Mouse (Mus musculus) gastrocnemius, postnatal 36 days (tissue): Measurements from ENCODE around the gene Nrp2. TPM values are rescaled to one million over a fixed set of nuclear protein-coding genes. Genes with fewer than 3 reads are reported as not detected.

Experiments
- DNase-seq, 2 experiments: peaks; one replicate each; pipeline ENCODE4 v3.0.0; 2022
- intact Hi-C: fragments of 180-260 bp; cut with DNase I; formaldehyde crosslinking; loops from one replicate; pipeline ENCODE4 v1.15.1; 2025
- total RNA-seq, 2 experiments: library from RNA; stranded (reverse); gene quantifications; 2 replicates each; pipeline ENCODE4 v1.2.3; 2021

Gene Nrp2
- total RNA-seq, 2 experiments from 2014 or later, result 3.8 to 4.2 TPM

DNA sequence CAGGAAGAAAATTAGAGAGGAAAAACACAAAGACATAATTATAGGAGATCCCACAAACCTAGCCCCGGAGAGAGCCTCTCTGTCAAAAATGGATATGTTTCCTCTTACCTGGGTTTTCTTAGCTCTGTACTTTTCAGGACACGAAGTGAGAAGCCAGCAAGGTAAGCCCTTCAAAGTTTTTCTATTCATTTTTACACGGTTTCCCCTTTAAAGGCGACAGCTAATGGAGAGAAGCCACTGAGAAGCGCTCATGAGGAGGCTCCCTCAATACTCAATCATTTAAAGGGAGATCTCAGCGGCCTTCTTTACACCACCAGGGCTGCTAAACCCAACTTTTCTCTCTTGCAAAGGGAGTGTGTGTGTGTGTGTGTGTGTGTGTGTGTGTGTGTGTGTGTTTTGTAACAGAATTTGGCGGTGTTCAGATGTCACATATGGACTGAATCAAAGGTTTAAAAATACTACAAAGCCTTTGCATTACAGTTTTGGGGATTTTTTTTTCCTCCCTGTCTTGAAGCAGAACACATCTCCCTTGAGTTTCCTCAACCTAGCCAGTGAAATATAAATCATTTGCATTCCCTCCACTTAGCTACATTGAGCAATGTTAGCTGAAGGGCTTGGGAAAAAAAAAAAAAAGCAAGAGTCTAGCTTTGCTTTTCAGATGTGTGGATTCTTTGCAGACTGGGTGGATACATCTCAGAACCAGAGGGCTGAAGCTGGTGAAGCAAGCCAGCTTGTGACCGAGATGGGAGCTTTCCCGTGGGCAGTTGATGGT is 1.2 kb downstream of the Nrp2 start:
- DNase-seq, result no peak
- intact Hi-C loops, result loop anchor here (5.0 to 10.0 kb wide), 2 partner anchors 780 to 1327 kb away; no protein-coding TSS in a partner anchor

DNA sequence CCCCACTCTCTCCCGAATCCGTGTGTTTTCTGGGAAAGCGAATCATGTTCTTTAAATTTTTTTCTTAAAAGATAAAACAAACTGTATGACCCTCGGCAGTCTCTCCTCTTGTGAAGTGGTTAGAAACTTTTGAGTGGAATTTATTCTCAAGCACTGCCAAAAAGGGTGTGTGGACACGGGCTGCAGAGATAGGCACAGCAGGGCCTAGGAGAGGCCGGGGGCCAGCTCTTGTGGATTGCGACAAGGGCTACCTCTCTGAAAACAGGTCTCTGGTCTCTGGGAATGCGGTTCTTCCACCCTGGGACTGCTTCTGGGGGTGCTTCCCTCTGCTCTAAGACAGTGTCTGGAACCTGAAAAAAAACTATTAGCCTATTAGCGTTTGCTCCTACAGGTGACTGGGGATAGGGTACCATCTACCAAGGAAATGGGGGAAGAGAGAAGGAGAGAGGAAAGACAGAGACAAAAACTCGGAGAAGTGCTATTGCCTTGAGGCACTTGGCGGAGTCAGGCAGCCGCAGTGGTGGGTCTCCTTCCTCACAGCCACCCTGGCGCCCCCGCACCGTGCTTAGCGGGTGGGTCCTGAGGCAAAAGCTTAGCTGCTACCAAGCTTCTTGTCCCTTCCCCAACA is 1.9 kb downstream of the Nrp2 start:
- intact Hi-C loops, result loop anchor here (5.0 to 10.0 kb wide), 3 partner anchors 780 to 1523 kb away; no protein-coding TSS in a partner anchor
- DNase-seq, result no peak

DNA sequence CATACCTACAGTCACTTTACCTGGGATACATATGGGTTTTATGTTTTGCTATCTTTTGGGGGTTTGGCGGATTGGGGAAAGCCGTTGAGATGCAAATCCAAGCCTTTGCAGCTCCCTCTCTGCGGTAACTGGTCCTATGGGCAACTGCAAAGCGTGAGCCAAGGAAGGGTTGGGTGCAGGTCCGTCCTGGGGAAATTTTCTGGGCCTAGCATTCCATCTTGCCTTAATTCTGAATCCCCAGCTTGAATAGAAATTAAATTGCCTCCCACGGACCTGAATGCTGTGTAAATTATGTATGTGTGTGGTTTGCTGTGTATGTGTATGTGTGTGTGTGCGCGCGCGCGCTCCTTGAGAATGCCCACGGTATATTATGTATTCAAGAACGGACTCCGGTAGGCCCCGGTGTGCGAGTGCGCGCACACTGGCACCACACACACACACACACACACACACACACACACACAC is 2.5 kb downstream of the Nrp2 start:
- intact Hi-C loops, result loop anchor here (5.0 to 10.0 kb wide), 2 partner anchors 781 to 1523 kb away; no protein-coding TSS in a partner anchor
- DNase-seq, result no peak

GRCm38 (mm10) chr1:62706085-62707021 is 3.3 kb downstream of the Nrp2 start:
- DNase-seq, result peak; percentile 46 to 54
- intact Hi-C loops, result loop anchor here (5.0 to 10.0 kb wide), 2 partner anchors 782 to 1524 kb away; no protein-coding TSS in a partner anchor

DNA sequence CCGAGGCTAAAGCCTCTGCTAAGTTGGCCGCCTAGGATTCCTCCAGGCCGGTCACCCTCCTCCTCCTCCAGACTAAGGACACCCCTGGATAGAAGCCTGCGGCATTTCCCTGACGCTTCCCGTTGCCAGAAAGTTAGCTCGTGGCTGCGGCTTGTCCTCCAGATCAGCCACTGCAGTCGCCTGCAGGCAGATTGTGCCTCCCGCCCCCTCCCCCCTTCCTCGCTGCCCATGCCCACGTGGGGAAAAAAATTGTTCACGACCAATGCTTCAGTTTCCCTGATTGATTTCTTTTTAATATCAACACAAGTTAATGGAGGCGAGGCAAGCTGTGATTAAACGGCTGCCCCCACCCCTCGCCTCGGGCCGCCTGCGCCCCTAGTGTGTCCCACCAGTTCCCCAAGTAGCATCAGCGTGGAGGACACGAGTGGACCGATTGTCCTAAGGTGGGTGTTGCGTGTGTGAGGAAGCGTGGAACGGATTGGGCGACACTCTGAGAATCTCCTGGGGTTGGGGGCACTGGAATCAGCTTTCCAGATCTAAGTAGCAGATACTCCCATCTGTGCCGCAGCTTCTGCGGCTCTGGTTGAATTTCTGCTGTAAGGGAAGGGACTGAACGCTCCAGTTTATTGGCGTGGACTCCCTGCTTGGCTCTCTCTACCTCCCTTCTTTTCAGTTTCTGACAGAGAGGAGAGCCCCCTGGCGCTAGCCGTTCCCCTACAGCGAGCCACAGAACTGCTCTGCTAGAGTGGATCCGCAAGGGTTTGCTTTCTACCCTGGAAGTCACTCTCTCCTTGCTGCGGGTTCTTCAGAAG is 4.2 kb downstream of the Nrp2 start:
- intact Hi-C loops, result loop anchor here (5.0 to 10.0 kb wide), 2 partner anchors 783 to 1525 kb away; no protein-coding TSS in a partner anchor
- peak in 1 of 2 experiments; percentile 43 for DNase-seq

DNA sequence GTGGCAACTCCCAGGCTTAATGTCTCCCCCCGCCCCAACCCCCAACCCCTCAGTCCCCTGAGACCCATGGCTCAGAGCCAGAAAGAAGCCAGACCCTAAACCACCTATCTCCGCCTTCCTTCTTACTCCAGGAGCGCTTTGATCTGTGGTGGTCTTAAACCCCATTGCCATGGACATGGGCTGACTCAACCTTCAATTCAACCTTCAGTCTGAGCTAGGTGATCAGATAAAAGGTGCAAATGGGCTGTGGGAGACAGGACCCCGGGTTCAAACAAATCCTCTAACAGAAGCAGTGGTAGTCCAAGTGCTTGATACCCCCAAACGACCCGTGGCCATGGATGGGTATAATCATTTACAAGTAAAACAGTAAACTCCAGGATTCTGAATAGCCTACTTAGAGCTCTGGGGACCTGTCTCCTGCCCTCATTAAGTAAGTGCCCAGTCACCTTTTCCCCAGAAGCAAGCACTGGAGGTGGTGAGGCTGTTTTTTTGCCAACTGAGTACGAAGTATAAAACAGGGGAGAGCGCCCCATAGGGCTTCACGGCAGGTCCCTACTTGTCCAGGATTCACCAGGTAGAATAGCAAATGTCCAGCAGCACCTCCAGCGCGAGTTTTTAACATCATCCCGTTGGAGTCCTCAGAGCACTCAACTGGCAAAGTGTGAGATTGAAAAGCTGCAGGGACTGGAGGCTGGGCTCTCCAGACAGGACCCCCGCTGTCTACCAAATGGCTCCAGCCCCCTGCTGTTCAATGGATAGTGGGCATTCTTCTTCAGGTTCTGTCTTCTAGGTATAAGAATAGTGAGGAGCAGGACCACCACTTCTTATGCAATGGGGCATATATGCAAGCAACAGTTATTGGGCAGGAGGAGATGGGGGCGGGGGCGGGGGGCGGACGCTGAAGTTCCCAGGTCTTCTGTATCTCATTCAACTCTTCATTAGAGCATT is 5.1 kb downstream of the Nrp2 start:
- intact Hi-C loops, result loop anchor here (5.0 to 10.0 kb wide), 2 partner anchors 783 to 1526 kb away; no protein-coding TSS in a partner anchor
- no peak for DNase-seq

DNA sequence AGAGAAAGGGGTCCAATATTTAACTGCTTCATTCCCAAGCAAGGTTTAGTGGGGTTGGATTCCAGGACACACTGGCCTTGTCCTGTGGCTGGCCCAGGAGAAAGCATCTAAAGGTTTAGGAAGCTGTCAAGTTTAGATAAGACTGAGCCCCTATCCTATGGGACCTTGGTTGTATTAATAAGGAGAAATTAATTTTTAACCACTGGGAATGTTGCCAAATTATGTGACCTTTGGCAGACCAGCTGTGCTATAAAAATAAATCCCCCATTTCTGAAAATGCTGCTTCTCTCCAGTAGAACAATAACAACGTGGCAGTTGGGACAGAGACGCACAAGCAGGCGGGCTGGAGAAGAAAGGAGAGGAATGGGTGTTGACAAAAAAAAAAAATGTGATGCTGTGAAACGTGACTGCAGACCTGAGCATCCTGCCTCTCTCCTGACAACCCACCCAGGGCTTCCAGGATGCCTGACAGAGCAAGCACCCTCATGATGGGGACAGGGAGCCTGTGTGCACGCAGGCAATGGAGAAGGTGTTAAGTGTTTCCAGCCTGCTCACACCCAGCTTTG is 6.8 kb downstream of the Nrp2 start:
- intact Hi-C loops, result loop anchor here (5.0 to 10.0 kb wide), 2 partner anchors 785 to 1528 kb away; no protein-coding TSS in a partner anchor
- DNase-seq, result no peak

GRCm38 (mm10) chr1:62713021-62713676 is 10.1 kb downstream of the Nrp2 start:
- intact Hi-C loops, result no loop called here
- no peak for DNase-seq

GRCm38 (mm10) chr1:62715004-62715403 is 11.9 kb downstream of the Nrp2 start:
- intact Hi-C loops, result no loop called here
- no peak for DNase-seq

DNA sequence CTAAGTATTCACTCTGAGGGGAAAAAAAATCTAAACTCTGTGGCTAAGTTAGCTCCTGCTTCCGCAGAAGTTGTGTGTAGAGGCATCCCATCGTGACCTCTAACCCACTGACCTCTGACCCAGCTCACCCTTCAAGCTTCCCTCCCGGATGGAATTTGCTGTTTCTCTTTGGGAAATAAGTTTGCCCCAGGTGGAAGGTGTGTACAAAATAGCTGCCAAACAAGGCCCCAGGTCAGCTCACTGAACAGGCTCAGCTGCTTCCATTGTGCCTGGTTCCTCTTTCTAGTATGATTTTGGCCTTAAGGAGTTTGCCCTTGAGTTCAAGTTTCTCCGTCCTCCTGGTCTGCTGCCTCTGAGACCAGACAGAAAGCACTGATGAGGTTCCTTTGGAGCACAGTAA is 12.6 kb downstream of the Nrp2 start:
- intact Hi-C loops, result no loop called here
- no peak for DNase-seq

- intact Hi-C loops, result no loop called here
- no peak for DNase-seq
Measured at GRCm38 (mm10) chr1:62716836-62717478, 13.9 kb downstream of the Nrp2 start.

GRCm38 (mm10) chr1:62717552-62718236 is 14.6 kb downstream of the Nrp2 start:
- no peak for DNase-seq
- intact Hi-C loops, result no loop called here

- intact Hi-C loops, result no loop called here
- no peak for DNase-seq
Measured at GRCm38 (mm10) chr1:62718237-62718571, 15.1 kb downstream of the Nrp2 start.

- intact Hi-C loops, result no loop called here
- no peak for DNase-seq
Measured at GRCm38 (mm10) chr1:62718750-62719149, 15.7 kb downstream of the Nrp2 start.

DNA sequence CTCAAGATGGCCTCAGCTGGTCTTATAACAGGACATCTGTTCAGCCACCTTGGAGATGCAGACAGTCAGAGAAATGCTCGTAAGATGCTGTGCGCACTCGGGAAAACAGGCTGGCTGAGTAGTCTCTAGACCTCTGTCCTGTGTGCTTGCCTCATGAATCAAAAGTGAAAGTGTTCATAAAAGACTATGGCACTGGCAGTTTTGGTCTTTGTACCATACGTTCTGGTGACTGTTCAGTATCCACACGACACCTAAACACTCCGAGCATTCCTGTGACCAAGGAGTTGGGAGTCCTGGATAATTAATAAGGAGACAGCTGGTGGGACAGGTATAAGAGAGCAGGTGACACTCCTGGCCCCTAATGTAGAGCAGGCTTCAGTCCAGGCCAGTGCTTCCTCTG is 16.7 kb downstream of the Nrp2 start:
- intact Hi-C loops, result no loop called here
- no peak for DNase-seq

- intact Hi-C loops, result no loop called here
Measured at GRCm38 (mm10) chr1:62720176-62720575, 17.1 kb downstream of the Nrp2 start.

More at GRCm38 (mm10) chr1:62720176-62720575, 17.1 kb downstream of the Nrp2 start:
- DNase-seq, result no peak
